Mouse (Mus musculus) frontal cortex, postnatal 14 days (tissue): ENCODE results near the gene Cartpt.
"Not testable (repeated sequence)": the region's sequence is repeated elsewhere in the genome, so short reads cannot be mapped to it uniquely, and the experiment has no call there.

ENCODE experiments used
- DNase-seq, 2 experiments: peaks; one replicate each; pipeline ENCODE4 v3.0.0; 2022; ENCODE audit warnings: low spot score in 2 of 2

Cartpt gene

DNA sequence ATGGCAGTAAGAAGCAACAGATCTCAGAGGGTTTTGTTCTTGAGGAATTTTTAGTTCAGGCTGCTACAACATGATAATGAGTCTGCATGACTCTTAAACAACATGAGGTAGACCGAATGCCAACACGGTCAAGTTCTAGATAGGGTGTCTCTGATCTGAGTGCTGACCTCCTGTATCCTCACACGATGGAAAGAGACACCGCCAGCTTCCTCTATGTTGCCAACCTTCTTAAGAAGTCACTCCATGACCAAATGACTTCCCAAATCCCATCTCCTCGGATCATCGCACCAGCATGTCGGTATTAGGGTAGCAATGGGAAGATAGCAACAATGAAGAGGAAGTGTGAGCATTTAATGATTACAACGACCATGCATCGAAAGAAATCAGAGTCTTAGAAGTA, 43.6 kb downstream of the Cartpt start:
- no peak for DNase-seq

DNA sequence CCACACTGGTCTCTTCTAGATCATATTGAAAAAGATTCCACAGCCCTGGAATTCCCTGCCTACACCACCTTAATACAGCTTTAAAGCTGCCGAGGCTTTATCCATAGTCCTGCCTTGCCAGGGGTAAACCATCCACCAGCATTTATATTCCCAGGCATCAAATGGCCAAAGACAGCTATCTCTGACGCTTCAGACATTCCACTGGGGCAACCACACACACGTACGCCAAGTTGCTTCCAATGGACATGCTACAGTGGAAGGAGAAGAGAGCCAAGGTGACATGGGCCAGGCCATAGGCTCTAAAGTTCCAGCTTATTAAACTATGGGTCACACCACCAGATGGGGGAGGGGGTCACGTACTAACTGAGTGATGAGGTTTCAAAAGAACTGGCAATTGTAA, 45.7 kb downstream of the Cartpt start:
- no peak for DNase-seq

DNA sequence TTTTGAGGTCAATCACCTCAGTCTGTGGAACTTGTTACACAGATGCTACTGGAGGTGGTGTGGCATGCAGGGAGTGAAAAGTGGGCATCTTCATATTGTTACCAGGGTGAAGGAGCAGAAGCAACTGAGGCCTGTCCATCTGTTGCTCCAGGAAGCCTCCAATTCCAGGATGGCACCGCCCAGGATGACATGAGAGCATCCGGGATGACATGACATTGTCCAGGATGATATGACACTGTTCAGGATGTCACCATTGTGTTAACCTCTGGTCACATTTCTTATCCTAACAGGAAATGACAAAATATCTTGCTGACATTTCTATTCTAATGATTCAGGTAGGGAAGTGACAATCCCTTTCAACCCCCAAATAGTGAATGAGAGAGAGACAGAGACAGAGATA, 47.8 kb downstream of the Cartpt start:
- DNase-seq: no peak

DNA sequence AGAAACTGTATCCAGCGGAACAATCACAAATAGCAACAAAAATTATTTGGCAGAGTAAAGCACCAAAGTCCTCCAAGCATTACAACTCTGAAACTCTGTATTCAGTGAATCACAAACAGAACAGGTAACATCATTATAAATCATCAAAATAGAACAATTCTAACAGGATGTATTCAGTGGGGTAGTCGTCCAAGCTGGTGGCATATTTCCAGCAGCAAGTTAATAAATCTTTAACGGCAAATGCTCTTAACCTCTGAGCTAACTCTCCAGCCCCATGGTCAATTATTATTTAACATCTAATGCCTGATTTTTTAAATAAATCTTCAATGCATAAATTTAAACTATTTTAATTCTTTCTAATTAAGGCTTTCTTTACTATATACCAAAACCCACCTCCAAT, 48.5 kb downstream of the Cartpt start:
- DNase-seq: not testable (repeated sequence)

DNA sequence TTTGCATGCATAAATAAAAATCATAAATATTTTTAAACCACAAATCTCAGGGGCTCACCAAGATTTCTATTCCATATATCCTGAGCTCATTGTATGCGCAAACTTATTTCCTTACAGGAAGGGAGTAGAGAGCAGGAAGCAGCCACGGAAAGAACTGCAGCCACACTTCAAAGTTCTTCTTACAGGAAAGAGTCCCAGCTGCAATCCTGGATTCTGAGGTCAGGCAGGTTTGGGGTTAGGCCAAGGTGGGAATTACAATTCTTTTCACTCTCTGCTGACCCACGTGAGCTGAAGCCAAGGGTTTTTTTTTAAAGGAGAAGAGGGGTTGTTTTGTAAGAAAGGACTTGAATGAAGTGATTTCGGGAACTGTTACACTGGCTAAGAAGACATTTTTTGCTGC, 49.9 kb downstream of the Cartpt start:
- DNase-seq: no peak

DNA sequence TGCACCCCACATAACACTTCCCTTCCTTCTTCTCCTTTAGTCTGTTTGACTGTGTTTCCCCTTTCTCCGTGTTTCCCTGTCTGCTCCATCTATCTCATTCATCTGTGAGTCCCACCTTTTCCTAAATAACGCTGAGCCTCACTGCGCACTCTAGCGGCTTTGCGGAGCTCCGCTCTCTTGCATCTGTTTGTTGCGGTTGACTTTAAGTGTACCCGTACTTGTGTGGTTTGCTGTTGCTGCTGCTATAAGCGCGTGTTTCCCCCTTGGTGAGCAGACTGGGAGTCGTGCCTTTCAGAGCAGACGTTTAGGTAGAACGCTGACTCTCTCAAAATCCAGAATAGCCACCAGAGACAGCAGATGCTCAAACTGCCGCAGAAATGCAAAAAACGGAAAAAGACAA, 51.3 kb downstream of the Cartpt start:
- peak in 1 of 2 experiments; percentile 41 for DNase-seq
